Mouse (Mus musculus) lung, postnatal 4 days (tissue): ENCODE measurements at regions not wholly inside any gene's neighbourhood (a gene's known extent, or its start where the extent isn't known, plus 50 kb on each side); places are given as distances from the start of the nearest gene placed in this dataset.

Experiments used
- DNase-seq, 2 experiments: peaks; one replicate each; pipeline ENCODE4 v3.0.0; 2021

- no peak for DNase-seq
These were observed 77.9 kb upstream of the Asb5 start for GRCm38 (mm10) chr8:54451323-54452021.

- no peak for DNase-seq
These were observed 64.4 kb upstream of the Asb5 start for GRCm38 (mm10) chr8:54464977-54465376.

- DNase-seq, result no peak
These were observed 63.8 kb upstream of the Asb5 start for GRCm38 (mm10) chr8:54465458-54466102.
